Mouse (Mus musculus): Measurements from ENCODE around the gene Olfr19.

- TF ChIP-seq GATA1 (IDR thresholded peaks at IDR 0.05; ENCODE audit: borderline replicate concordance, low read length) (no peak), CTCF (IDR thresholded peaks at IDR 0.05; ENCODE audit: low read depth, low read length) (no peak)
Measured at GRCm38 (mm10) chr16:16633730-16634129, 42.5 kb downstream of the Olfr19 start.

Data from G1E (cell line).